In the genomic region with DNA sequence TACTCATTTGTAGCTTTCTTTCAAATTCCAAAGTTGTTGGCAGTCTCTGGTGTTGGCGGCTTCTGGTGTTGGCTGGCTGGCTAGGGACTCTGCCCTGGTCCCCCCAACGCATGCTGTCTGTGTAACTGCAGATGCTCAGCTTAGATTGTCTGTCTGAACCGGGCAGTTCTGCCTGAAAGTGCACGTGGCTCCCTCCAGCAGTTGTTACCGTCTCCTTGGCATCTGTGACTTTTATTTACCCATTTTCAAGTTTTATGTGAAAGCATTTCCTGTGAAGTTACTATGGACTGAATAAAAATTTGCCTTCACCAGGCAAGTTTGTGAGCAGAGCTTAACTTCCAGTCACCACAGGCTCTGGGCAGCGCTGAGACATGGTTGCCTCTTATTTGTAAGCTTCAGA, we compare ENCODE assay signal across 12 mouse cellular contexts. TPM values are rescaled to one million over a fixed set of nuclear protein-coding genes. Genes with fewer than 3 reads are reported as not detected.
DNase-seq lines count a peak whose midpoint lies in the region; ATAC-seq lines count a peak whose summit lies in the region.
"Had no signal": no experiment of that assay in that cellular context is flagged by ENCODE, and none has a peak within 500 bp of the region (broad histone marks: within the 10 kb centered on the region; RNA-seq: fewer than 3 reads in every experiment).

No protein-coding gene starts in this region.

- peaks cover 71% of the 10 kb centered on the region for H3K27me3 ChIP-seq in neural tube, embryonic 15.5 days (replicated peaks)
- peaks cover 100% of the 10 kb centered on the region for H3K27me3 ChIP-seq in limb, embryonic 10.5 days (ENCODE audit: low read depth, poor library complexity, severe bottlenecking)

- H3K4me3 ChIP-seq in neural tube, embryonic 15.5 days (replicated peaks) = no peak overlapping the region
- H3K4me3 ChIP-seq in limb, embryonic 10.5 days = no peak overlapping the region
- H3K4me3 ChIP-seq: liver, embryonic 13.5 days had no signal

- WGBS in neural tube, embryonic 15.5 days = under 1% methylated on average over 6 of the region's 6 CpGs
- 1% methylated on average over 6 of the region's 6 CpGs for WGBS in limb, embryonic 10.5 days

- no peaks in the 10 kb centered on the region for H3K9me3 ChIP-seq in neural tube, embryonic 15.5 days (replicated peaks)
- no peaks in the 10 kb centered on the region for H3K9me3 ChIP-seq in limb, embryonic 10.5 days (replicated peaks)
- H3K9me3 ChIP-seq: liver, embryonic 13.5 days had no signal

- no peak for ATAC-seq in neural tube, embryonic 15.5 days (ENCODE audit: low FRiP score)
- ATAC-seq: inflammation-experienced regulatory T-cells, adult 6 months had no signal

- H3K4me2 ChIP-seq in neural tube, embryonic 15.5 days = no peak overlapping the region
- H3K4me2 ChIP-seq: liver, embryonic 13.5 days had no signal

- no peak overlapping the region for H3K9ac ChIP-seq in neural tube, embryonic 15.5 days (replicated peaks)
- H3K9ac ChIP-seq: liver, embryonic 13.5 days had no signal

- H3K36me3 ChIP-seq in neural tube, embryonic 15.5 days = no peaks in the 10 kb centered on the region
- H3K36me3 ChIP-seq in limb, embryonic 10.5 days = no peaks in the 10 kb centered on the region
- H3K36me3 ChIP-seq: liver, embryonic 13.5 days had no signal

- no peak overlapping the region for H3K27ac ChIP-seq in neural tube, embryonic 15.5 days (replicated peaks)
- H3K27ac ChIP-seq in limb, embryonic 10.5 days = no peak overlapping the region
- H3K27ac ChIP-seq: liver, embryonic 13.5 days had no signal

- peaks cover 26% of the 10 kb centered on the region for H3K4me1 ChIP-seq in neural tube, embryonic 15.5 days
- H3K4me1 ChIP-seq in limb, embryonic 10.5 days = peaks cover 30% of the 10 kb centered on the region

- peak; percentile 10 for DNase-seq in kidney, adult 18-20 months
- DNase-seq in kidney, postnatal 14 days = no peak
- peak; percentile 58 for DNase-seq in neural tube, embryonic 10.5 days (ENCODE audit: extremely low spot score, low spot score)
- peak; percentile 43 for DNase-seq in embryo, embryonic 9.5 days (ENCODE audit: extremely low spot score)
- peak; percentile 55 for DNase-seq in limb, embryonic 10.5 days (ENCODE audit: low spot score)
- no peak for DNase-seq in urinary bladder, postnatal 25 days (ENCODE audit: low spot score)
- no peak for DNase-seq in lung, adult 18-20 months
- DNase-seq: cerebellum, adult 9-11 months; layer of hippocampus, adult 9-11 months; liver, embryonic 13.5 days had no signal

RNA-seq across cellular contexts. Expression of a gene that starts 6.0 kb away (rescaled TPM):
- polyA plus RNA-seq in neural tube, embryonic 15.5 days (2015; fragmentation: Nextera tagmentation; extraction: Ambion mirVana) = 0.06 and 0.13 TPM in 2 replicates
- 0.04 and 0.10 TPM in 2 replicates for polyA plus RNA-seq in limb, embryonic 10.5 days (2016; fragmentation: Nextera tagmentation; extraction: Ambion mirVana)
- polyA plus RNA-seq: inflammation-experienced regulatory T-cells, adult 6 months; liver, embryonic 13.5 days had no signal

Comparison
In these comparisons a context has a peak if more than half of its experiments do, and no peak if none do; other contexts are left out.
1. DNase-seq: peak in kidney, adult 18-20 months (single experiment), neural tube, embryonic 10.5 days (single experiment), embryo, embryonic 9.5 days (single experiment) and limb, embryonic 10.5 days (single experiment); none in kidney, postnatal 14 days (single experiment), urinary bladder, postnatal 25 days (single experiment) and lung, adult 18-20 months (0 of 2).